Mouse (Mus musculus) gastrocnemius, postnatal 25 days (tissue): ENCODE data around the gene Fam172a. TPM values are rescaled to one million over a fixed set of nuclear protein-coding genes. Genes with fewer than 3 reads are reported as not detected.
A peak's percentile ranks its signal among the peaks of the same experiment; 100 is the strongest.

ENCODE experiments used
- DNase-seq: peaks from one replicate; pipeline ENCODE4 v3.0.0; 2022
- total RNA-seq, 2 experiments: library from RNA; stranded (reverse); gene quantifications; 1 replicate in 1 of 2; 2 replicates in 1 of 2; pipeline ENCODE4 v1.2.3; 2021

The Fam172a gene
- total RNA-seq, 2 experiments from 2014 or later, result 6.4 to 7.8 TPM

GRCm38 (mm10) chr13:78102337-78102736 lies 400.5 kb downstream of the Fam172a start:
- DNase-seq, result no peak

GRCm38 (mm10) chr13:78104851-78105250 lies 403.0 kb downstream of the Fam172a start:
- no peak for DNase-seq

- DNase-seq, result no peak
Measured at GRCm38 (mm10) chr13:78110648-78111047, 408.8 kb downstream of the Fam172a start.

- DNase-seq, result no peak
Measured at GRCm38 (mm10) chr13:78113978-78114377, 412.1 kb downstream of the Fam172a start.

- no peak for DNase-seq
Measured at GRCm38 (mm10) chr13:78118715-78119114, 416.9 kb downstream of the Fam172a start.

GRCm38 (mm10) chr13:78121991-78122390 lies 420.2 kb downstream of the Fam172a start:
- no peak for DNase-seq

GRCm38 (mm10) chr13:78123911-78124426 lies 422.1 kb downstream of the Fam172a start:
- no peak for DNase-seq

GRCm38 (mm10) chr13:78157465-78157864 lies 455.6 kb downstream of the Fam172a start:
- no peak for DNase-seq

- no peak for DNase-seq
Measured at GRCm38 (mm10) chr13:78162149-78162548, 460.3 kb downstream of the Fam172a start.

- DNase-seq, result peak; percentile 71
Measured at GRCm38 (mm10) chr13:78163087-78163958, 461.5 kb downstream of the Fam172a start.

GRCm38 (mm10) chr13:78164941-78165340 lies 463.1 kb downstream of the Fam172a start:
- no peak for DNase-seq

GRCm38 (mm10) chr13:78168166-78168565 lies 466.3 kb downstream of the Fam172a start:
- no peak for DNase-seq

GRCm38 (mm10) chr13:78171320-78171719 lies 469.5 kb downstream of the Fam172a start:
- no peak for DNase-seq

GRCm38 (mm10) chr13:78171984-78172636 lies 470.3 kb downstream of the Fam172a start:
- no peak for DNase-seq

- DNase-seq, result no peak
Measured at GRCm38 (mm10) chr13:78172861-78173260, 471.0 kb downstream of the Fam172a start.

GRCm38 (mm10) chr13:78174191-78174590 lies 472.4 kb downstream of the Fam172a start:
- DNase-seq, result no peak

GRCm38 (mm10) chr13:78174891-78175290 lies 473.1 kb downstream of the Fam172a start:
- no peak for DNase-seq

- DNase-seq, result no peak
Measured at GRCm38 (mm10) chr13:78175821-78176380, 474.1 kb downstream of the Fam172a start.

- no peak for DNase-seq
Measured at GRCm38 (mm10) chr13:78177381-78177950, 475.6 kb downstream of the Fam172a start.

GRCm38 (mm10) chr13:78178021-78178420 lies 476.2 kb downstream of the Fam172a start:
- DNase-seq, result no peak

GRCm38 (mm10) chr13:78178771-78179170 lies 476.9 kb downstream of the Fam172a start:
- DNase-seq, result no peak

GRCm38 (mm10) chr13:78179312-78180097 lies 477.7 kb downstream of the Fam172a start:
- DNase-seq, result no peak
